Mouse (Mus musculus) thymus, adult 2 months (tissue): ENCODE data around the gene Angptl8. TPM values are rescaled to one million over a fixed set of nuclear protein-coding genes. Genes with fewer than 3 reads are reported as not detected.

Experiments used
- DNase-seq: peaks from one replicate; pipeline ENCODE4 v3.0.0; 2021
- H3K27ac ChIP-seq: fragments of 200-500 bp; 2 replicates; pipeline ENCODE4 v1.5.1; 2012; ENCODE audit warnings: low read length, control low read depth; ENCODE audit not compliant: control insufficient read depth, insufficient read depth
- H3K27me3 ChIP-seq: fragments of 200-500 bp; 2 replicates; pipeline ENCODE4 v1.6.1; 2012; ENCODE audit warnings: mild to moderate bottlenecking, low read length, moderate library complexity, mixed read lengths; ENCODE audit not compliant: control insufficient read depth, insufficient read depth
- H3K36me3 ChIP-seq: fragments of 200-500 bp; 2 replicates; pipeline ENCODE4 v1.6.1; 2012; ENCODE audit warnings: mild to moderate bottlenecking, low read length, moderate library complexity; ENCODE audit not compliant: control insufficient read depth, insufficient read depth
- H3K4me1 ChIP-seq: fragments of 200-500 bp; replicated peaks from 2 replicates; pipeline ENCODE4 v1.6.1; 2012; ENCODE audit warnings: low read length; ENCODE audit not compliant: control insufficient read depth, insufficient read depth
- H3K4me3 ChIP-seq: fragments of 200-500 bp; 2 replicates; pipeline ENCODE4 v1.5.1; 2012; ENCODE audit warnings: mild to moderate bottlenecking, low read length, control low read depth, moderate library complexity; ENCODE audit not compliant: control insufficient read depth, insufficient read depth
- CTCF ChIP-seq: fragments of 200-500 bp; IDR thresholded peaks from 2 replicates; pipeline ENCODE4 v1.5.1; 2012; ENCODE audit warnings: mild to moderate bottlenecking, control low read depth, low read length, moderate library complexity, borderline replicate concordance; ENCODE audit not compliant: control insufficient read depth, poor library complexity, insufficient read depth; ENCODE audit errors: extremely low read depth
- POLR2A ChIP-seq: fragments of 200-500 bp; IDR thresholded peaks from 2 replicates; pipeline ENCODE4 v1.6.1; 2012; ENCODE audit warnings: mild to moderate bottlenecking, low read length, control low read depth, moderate library complexity; ENCODE audit not compliant: control insufficient read depth, poor library complexity, insufficient read depth; ENCODE audit errors: extremely low read depth
- WGBS: fragments of 180-500 bp; shearing (Covaris S2); methylation state at CpG from one replicate; pipeline ENCODE4 v1.1.7; 2018; 5-methylcytosine and 5-hydroxymethylcytosine counted together
- polyA plus RNA-seq: library from polyadenylated mRNA; depleted of rRNA; stranded (reverse); fragments of >200 nt; gene quantifications from 2 replicates; pipeline ENCODE4 v1.2.3, GENCODE M21; 2012

Gene Angptl8
- polyA plus RNA-seq, 1 experiment: 4.7 TPM

DNA sequence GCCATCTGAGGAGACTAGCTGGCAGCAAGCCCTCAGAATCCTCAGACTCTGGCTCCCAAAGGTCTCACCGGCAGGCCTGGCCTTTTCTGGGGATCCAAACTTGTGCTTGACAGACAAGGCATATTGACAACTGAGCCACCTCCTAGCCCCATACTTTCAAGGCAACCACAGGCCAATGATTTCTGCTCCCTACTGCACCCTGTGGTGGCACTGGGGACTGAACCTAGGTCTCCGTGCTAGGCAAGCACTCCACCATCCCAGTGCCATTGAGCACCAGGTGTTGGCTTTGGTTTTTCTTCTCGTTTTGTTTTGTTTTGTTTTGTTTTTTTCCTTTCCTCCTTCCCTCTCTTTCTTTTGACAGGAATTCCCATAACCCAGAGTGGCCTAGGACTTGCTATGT is 26.7 kb upstream of the Angptl8 start:
- Histone ChIP-seq H3K27me3 (no peaks in the 10 kb centered on the region), H3K4me1 (0 out of 2 replicates have a peak, but pooled peaks cover 4% of the 10 kb centered on the region), H3K4me3 (no peak overlapping the region), H3K36me3 (no peaks in the 10 kb centered on the region), H3K27ac (no peak overlapping the region)
- 66% methylated on average over 3 of the region's 3 CpGs for WGBS
- TF ChIP-seq POLR2A (no peak), CTCF (peak; percentile 34; the same call in 1 of the 2 replicates)
- DNase-seq: no peak

DNA sequence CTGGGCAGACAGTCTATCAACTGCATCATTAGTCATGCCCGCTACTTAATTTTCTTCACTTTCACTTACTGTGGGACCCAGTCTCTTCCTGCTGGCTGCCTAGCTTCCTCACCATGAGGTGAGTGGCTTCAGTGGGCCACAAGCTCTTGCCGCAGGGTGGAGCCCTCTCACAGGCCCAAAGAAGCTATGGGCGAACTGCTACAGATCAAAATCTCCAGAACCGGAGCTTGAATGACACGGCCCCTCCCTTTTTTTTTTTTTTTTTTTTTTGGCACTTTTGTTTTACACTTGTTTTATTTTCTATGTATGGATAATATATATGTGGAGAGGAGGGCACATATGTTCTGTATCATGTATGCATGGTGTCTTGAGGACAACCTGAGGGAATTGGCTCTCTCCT is 24.1 kb upstream of the Angptl8 start:
- Histone ChIP-seq H3K36me3 (no peaks in the 10 kb centered on the region), H3K4me1 (no peaks in the 10 kb centered on the region), H3K27ac (no peak overlapping the region), H3K4me3 (no peak overlapping the region), H3K27me3 (no peaks in the 10 kb centered on the region)
- WGBS: 35% methylated on average over 5 of the region's 5 CpGs
- DNase-seq: no peak
- TF ChIP-seq POLR2A (no peak), CTCF (no peak)

DNA sequence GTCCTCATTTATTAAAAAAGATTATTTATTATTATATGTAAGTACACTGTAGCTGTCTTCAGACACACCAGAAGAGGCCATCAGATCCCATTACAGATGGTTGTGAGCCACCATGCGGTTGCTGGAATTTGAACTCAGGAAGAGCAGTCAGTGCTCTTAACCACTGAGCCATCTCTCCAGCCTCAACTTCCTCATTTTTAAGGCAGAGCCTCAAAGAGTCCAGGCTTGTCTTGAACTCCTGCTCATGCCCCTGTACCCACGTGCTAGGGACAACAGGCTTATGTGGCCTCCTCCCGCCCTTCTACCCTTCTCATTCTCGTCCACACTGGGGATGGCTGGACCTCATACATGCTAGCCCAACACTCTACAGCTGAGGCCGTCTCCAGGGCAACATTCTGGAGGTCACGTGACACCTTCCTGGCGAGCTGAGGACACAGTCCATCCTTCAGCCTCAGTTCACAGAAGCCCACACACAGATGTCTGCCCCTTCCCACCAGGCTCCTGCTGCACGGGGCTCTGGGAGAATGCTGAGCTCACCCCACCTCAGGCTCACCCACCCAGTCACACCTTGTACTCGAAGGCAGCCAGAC is 18.5 kb upstream of the Angptl8 start:
- no peak for DNase-seq
- Histone ChIP-seq H3K4me1 (no peaks in the 10 kb centered on the region), H3K27ac (no peak overlapping the region), H3K4me3 (no peak overlapping the region), H3K36me3 (no peaks in the 10 kb centered on the region), H3K27me3 (no peaks in the 10 kb centered on the region)
- 56% methylated on average over 9 of the region's 9 CpGs for WGBS
- TF ChIP-seq CTCF (no peak), POLR2A (no peak)

- H3K4me1 ChIP-seq: no peaks in the 10 kb centered on the region
- TF ChIP-seq POLR2A (no peak), CTCF (no peak)
- no peak overlapping the region for H3K4me3 ChIP-seq
- no peaks in the 10 kb centered on the region for H3K36me3 ChIP-seq
- no peak overlapping the region for H3K27ac ChIP-seq
- WGBS: 84% methylated on average over 4 of the region's 4 CpGs
- H3K27me3 ChIP-seq: no peaks in the 10 kb centered on the region
- DNase-seq: no peak
Measured at GRCm38 (mm10) chr9:21818125-21818524, 17.2 kb upstream of the Angptl8 start.

DNA sequence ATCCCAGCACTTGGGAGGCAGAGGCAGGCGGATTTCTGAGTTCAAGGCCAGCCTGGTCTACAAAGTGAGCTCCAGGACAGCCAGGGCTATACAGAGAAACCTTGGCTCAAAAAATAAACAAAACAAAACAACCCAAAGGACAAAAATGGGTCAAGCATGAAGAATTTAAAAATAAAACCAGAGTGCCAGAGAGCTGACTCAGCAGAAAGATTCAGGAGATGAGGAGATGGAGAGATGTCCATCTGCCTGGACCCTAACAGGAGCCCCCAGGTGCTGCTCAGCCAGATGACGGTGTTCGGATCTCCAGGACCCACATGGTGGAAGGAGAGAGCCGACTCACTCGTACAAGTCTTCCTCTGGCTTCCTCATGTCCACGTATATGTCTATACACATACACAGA is 16.7 kb upstream of the Angptl8 start:
- 95% methylated on average over 6 of the region's 6 CpGs for WGBS
- Histone ChIP-seq H3K36me3 (no peaks in the 10 kb centered on the region), H3K4me1 (no peaks in the 10 kb centered on the region), H3K4me3 (no peak overlapping the region), H3K27ac (no peak overlapping the region), H3K27me3 (no peaks in the 10 kb centered on the region)
- no peak for DNase-seq
- TF ChIP-seq POLR2A (no peak), CTCF (no peak)

- TF ChIP-seq POLR2A: no peak
- TF ChIP-seq CTCF: no peak
- H3K4me1 ChIP-seq: no peaks in the 10 kb centered on the region
- 89% methylated on average over 2 of the region's 2 CpGs for WGBS
- no peaks in the 10 kb centered on the region for H3K36me3 ChIP-seq
- no peak for DNase-seq
- H3K4me3 ChIP-seq: no peak overlapping the region
- H3K27me3 ChIP-seq: no peaks in the 10 kb centered on the region
- no peak overlapping the region for H3K27ac ChIP-seq
Measured at GRCm38 (mm10) chr9:21819181-21819729, 16.1 kb upstream of the Angptl8 start.
